Mouse (Mus musculus) left cerebral cortex, postnatal 10 days (tissue): Measurements from ENCODE around the gene Spaca4. TPM values are rescaled to one million over a fixed set of nuclear protein-coding genes. Genes with fewer than 3 reads are reported as not detected.

ENCODE experiments used
- DNase-seq, 2 experiments: peaks; one replicate each; pipeline ENCODE4 v3.0.0; 2021 to 2022; ENCODE audit warnings: low spot score in 2 of 2, mixed read lengths in 1 of 2; ENCODE audit errors: extremely low spot score in 1 of 2
- intact Hi-C: fragments of 180-260 bp; cut with DNase I; formaldehyde crosslinking; loops from one replicate; pipeline ENCODE4 v1.15.1; 2025
- total RNA-seq, 2 experiments: library from RNA; stranded (reverse); gene quantifications; 2 replicates each; pipeline ENCODE4 v1.2.3; 2021

Spaca4 gene
- total RNA-seq, 2 experiments from 2014 or later = not detected

DNA sequence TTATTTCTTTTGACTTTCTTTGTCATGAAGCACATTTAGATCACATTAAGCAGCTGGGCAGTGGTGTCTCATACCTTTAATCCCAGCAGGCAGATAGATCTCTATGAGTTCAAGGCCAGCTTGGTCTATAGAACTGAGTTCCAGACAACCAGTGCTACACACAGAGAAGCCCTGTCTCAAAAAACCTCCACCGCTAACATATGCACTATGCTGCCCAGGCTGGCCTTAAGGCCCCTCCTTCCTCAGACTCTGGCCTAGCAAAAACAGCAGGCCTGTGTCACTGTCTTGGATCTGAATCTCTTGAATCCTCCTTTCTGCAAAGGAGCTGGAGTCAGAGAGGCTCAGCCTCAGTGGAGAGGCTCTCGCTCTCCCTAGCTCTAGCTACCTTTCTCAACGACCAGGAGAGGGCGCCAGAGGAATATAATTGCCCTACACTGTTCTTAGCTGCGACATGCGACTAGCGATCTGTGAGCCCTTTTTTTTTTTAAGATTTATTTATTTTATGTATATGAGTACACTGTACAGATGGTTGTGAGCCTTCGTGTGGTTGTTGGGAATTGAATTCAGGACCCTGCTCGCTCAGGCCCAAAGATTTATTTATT, 13.7 kb upstream of the Spaca4 start:
- intact Hi-C loops = loop anchor here (2.0 kb wide), 1 partner anchor 62 kb away; no protein-coding TSS in a partner anchor
- peak; percentile 84 to 86 for DNase-seq

DNA sequence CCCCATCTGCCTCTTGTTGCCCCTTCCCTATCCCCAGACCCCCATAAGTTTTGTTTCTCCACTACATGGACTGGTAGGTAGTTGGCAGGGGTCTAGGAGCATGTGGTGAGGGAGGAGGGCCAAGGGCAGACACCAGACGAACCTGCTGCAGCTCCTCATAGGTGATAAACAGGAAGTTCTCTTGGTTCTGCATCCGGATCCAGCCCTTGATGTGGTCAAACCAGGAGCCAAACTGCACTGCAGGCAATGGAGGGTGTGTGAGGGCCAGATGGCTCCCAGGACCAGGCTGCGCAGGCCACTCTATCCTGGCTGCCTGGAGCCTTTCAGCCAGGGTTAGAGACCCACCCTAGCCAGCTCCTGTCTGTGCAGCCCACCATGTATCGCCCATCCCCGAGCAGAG, 7.9 kb upstream of the Spaca4 start:
- intact Hi-C loops = no loop called here

DNA sequence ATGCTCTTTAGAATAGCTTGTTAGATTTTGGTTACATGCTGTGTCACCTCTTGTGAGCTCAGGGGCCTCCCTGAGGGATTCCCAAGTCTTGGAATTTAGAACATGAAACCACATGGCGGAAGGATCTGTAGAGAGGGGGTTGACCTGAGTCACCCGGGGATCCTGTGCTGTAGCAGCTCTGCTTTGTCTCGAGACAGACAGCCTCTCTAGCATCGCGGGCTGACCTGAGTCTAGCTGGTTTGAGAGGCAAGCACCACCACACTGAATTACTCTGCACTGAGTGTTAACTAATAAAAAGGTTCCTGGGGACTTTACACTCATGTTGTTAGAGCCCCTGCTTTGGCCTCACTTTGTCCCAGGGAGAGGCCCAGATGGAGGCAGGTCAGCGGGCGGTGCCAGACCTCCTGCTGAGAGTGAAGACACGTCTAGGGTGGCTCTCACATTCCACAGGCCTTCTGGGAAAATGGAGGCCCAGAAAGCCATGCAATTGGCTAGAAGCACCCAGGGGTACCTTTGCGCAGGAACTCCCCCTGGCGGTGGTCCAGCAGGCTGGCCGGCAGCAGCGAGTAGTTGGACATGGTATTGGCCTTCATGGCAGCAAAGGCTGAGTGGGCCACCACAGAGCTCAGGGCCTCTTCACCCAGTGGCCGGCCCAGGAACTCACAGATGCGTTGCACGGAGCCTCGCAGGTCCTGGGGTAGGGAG, 5.3 kb upstream of the Spaca4 start:
- DNase-seq = peak in 1 of 2 experiments; percentile 76
- intact Hi-C loops = no loop called here

More for the DNA sequence above, 7.9 kb upstream of the Spaca4 start:
- no peak for DNase-seq

DNA sequence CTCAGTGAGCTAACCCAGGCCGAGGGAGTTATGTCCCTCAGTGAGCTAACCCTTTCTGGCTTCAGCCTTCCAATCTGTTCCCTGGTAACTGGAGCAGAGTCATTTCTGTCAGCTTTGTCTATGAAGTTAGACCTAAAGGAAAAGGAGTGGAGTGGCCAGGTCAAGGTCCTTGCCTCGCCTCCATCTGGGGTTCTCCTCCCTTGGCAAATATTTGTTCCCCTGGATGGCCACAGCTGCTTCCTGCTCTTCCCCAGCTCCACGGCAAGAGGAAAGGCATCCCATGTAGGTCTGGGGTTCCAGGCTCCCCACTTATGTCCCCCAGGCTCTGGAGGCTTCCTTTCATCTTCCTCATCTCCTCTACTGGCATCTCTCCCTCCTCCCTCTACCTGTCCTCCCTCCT, 2.0 kb upstream of the Spaca4 start:
- intact Hi-C loops = no loop called here
- DNase-seq = no peak

DNA sequence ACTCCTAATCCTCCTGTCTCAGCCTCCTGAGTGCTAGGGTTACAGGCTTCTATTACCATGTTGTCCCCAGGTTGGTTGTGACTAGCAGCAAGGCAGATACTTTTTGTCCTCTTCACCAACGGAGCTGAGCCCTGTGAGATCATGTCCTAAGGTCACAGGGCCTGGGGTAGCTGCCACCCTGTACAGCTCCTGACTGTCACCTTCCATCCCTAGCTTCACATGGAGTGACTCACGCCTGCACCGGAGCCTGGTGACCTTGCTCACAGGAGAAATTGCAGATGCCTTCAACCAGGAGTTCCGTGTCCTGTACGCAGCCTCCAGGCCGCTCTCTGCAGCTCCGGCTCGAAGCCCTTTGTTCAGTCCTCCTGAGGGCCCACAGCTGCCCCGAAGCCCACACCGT, 806 bp upstream of the Spaca4 start:
- no peak for DNase-seq
- intact Hi-C loops = no loop called here

DNA sequence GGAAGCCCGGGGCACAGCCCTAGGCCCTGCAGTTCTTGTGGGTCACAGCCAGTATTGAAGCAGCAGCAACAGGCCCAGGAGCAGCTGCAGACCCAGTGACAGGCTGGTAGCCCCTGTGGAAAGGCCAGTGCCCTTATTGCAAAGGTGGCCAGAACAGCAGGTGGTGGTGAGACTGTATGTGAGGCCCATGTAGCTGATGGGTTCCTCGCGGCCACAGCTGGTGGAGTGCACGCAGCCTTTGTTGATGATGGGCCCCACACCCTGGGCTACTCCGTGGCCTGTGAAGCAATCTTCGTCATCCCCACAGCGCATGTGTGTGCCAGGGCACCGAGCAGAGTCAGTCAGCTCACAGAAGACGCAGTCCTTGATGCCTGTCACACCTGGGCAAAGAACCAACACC, 462 bp downstream of the Spaca4 start:
- intact Hi-C loops = no loop called here
- DNase-seq = no peak

DNA sequence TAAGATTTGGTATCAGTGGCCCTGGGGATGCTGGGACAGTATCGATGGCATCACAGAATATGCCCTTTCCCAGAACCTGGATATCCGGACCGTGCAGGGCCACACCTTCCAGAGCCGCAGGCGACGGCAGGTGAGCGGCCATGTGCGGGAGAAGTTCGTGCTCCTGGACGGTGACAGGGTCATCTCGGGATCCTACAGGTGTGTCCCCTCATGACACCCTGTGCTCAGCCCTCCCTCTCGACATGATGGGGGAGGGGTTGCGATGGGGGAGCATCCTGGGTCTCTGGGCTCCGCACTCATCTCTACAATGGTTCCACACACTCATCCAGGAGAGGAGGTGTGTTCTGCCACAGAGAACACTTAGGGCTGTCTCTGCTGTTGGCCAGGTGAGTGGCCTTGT, 1.8 kb downstream of the Spaca4 start:
- intact Hi-C loops = no loop called here
- DNase-seq = no peak

DNA sequence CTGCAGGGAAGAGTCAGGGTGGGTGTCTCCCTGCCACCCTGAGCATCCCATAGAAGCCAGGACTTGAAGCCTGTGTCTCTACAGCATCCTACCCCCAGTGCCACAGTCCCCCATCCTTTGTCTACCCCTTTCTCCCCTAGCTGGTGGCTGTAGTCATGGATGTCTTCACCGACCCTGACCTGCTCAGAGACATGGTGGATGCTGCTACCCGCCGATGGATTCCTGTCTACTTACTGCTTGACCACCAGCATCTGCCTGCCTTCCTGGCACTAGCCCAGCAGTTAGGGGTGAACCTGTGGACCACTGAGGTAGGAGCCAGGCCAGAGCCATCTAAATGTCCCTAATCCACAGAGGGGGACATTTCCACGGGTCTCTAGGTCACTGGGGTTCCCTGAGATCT, 2.3 kb downstream of the Spaca4 start:
- no peak for DNase-seq
- intact Hi-C loops = no loop called here

DNA sequence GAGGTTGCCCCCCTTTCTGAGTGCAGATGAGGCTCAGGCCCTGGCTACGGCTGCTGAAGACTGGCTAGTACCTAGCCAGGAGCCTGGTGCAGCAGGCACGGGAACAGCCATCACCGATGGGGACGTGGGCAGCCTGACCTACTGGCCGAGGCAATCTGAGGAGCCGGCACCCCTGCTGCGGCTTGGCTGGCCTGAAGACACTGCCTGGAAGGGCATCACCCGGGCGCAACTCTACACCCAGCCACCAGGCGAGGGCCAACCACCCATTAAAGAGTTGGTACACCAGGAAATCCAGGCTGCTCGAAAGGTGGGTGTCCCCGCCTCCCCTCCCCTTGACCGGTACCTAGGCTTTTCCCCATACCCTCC, 3.3 kb downstream of the Spaca4 start:
- intact Hi-C loops = no loop called here
- DNase-seq = no peak

DNA sequence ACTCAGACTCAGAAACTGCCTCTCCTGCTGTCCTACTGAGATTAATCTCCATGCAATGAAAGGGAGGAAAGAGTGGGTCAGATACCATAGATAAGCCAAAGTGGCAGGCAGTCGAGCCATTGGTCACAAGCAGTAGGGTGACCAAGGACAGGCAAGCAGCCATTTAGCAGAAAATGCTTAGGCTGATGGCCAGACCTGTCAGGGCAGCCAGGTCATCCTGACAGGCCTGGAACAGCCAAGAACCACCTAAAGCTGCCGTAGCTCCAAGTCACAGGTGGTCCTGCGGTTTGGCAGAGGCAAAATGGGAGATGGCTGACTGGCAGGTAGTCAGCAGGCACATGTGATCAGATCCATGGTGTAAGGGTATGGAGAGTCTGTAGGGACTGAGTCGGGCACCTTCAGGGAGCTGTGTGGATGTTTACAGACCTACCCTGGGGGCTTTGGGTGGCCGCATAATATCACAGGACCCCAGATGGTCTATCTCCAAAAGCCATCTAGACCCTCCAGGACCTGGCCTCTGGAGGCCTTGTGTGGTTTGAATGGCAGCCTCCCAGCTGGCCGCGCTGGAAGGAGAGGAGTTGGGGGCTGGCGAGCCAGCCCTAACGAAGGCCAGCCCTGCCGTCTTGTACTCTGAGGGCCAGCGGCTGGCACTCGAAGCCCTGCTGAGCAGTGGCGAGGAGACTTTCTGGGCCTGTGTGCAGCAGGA, 3.8 kb downstream of the Spaca4 start:
- intact Hi-C loops = no loop called here
- peak in 1 of 2 experiments; percentile 26 for DNase-seq

DNA sequence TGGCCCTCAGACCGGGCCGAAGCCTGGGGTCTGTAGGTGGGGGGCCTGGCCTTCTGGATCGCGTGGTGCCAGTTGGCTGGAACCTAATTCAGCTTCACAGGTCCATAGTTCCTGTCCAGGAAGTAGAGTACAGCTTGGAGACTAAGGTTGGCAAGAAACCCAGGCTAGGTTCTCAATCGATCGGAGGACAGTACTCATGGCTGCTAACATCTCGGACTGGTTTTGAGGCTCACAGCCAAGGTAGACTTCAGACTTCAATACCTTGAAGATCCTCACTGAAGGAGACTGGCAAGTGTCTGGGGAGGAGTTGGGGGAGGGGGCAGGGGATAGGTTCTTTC, 4.4 kb downstream of the Spaca4 start:
- DNase-seq = no peak
- intact Hi-C loops = no loop called here

DNA sequence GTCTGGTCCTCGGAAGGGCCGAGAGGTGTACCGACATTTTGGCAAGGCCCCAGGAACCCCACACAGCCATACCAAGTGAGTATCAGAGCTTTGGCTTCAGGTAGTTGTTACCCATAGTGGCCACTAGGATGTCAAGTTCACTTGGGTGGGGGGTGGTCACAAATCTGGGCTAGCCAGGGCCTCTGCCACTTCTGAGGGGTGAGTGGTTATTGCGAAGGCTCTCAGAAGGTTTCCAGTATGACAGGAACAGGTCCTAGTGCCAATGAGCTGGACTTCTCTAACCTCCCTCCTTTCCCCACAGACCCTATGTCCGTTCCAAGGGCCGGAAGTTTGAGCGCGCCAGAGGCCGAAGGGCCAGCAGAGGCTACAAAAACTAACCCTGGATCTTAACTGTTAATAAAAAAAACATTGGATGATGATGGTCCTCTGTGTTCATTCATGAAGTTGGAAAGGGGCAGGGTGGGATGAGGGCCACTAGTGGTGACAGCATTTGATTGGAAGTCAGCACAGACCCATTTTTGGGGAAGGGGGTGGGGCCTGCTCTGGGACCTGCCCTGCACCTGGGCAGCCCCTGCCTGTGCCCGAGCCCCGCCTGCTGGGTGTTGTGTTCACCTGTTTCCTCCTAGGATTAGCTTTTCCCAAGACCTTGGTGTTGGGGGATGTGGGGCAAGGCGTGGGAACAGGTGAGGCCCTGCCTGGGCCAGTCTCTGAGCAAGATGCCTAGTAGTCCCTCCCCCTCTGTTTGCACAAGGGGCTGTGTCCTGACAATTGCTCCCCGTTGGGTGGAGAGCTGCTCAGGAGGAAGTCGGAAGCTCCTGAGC, 5.0 kb downstream of the Spaca4 start, which contains the start of gene Fam83e:
TSS of gene Fam83e (plus strand) at position 800 of the 821 bp plus-strand sequence.
- intact Hi-C loops = no loop called here
- peak in 1 of 2 experiments; percentile 34 for DNase-seq

DNA sequence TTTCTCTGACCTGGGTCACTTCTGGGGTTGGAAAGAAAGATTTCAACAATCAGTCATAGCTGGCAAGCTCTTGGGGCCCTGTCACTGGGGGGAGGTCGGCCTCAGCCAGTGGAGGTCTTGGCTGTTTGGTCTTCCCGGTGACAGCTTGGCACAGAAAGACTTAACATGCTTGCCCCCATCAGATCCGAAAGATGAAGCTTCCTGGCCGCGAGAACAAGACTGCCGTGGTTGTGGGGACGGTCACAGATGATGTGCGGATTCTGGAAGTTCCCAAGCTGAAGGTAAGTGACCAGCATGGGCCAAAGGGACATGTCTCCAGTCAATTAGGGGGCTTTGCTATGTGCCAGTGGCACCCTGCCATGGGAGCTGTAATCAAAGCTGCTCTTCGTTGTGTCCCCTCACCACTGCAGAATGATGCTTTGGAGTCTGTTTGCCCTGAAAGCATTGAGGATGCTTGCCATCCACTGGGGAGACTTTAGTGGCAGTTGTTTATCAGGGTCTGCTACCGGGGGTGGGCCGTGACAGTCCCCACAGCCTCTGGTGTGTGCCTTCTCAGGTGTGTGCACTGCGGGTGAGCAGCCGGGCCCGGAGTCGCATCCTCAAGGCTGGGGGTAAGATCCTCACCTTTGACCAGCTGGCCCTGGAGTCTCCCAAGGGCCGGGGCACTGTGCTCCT, 5.7 kb downstream of the Spaca4 start:
- intact Hi-C loops = no loop called here
- peak in 1 of 2 experiments; percentile 24 for DNase-seq

DNA sequence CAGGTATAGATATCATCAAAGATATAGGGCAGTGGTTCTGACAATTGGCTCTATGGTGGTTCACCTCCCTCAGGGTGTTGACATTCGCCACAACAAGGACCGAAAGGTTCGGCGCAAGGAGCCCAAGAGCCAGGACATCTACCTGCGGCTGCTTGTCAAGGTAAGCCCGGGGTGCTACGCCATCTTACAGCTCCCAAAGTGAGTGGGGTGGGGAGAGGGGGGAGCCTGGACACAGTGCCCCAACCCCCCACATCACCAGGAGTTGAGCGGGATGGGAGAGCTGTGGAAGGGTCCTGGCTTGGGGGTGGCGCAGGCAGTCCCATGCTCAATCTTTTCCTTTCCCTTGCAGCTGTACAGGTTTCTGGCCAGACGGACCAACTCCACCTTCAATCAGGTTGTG, 6.4 kb downstream of the Spaca4 start:
- DNase-seq = peak in 1 of 2 experiments; percentile 31
- intact Hi-C loops = no loop called here

DNA sequence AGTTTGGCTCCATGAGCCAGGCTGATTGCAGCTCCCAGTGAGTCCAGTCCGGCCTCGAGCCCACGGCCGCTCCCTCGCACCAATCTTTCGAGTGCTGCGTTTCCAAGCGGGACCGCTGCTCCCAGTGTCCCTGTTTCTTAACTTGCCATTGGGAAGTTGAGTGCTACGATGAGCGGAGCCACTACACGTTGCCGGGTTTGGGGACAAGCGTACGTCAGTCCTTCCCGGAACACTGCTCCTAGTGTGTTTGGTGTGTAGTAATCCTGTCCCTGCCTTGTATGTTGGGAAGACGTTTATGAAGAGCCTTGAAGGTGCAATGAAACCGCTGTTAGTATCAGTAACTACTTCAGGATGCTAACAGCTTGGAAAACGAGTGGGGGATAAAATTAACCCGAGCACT, 7.3 kb downstream of the Spaca4 start:
- intact Hi-C loops = no loop called here
- DNase-seq = peak in 1 of 2 experiments; percentile 48

DNA sequence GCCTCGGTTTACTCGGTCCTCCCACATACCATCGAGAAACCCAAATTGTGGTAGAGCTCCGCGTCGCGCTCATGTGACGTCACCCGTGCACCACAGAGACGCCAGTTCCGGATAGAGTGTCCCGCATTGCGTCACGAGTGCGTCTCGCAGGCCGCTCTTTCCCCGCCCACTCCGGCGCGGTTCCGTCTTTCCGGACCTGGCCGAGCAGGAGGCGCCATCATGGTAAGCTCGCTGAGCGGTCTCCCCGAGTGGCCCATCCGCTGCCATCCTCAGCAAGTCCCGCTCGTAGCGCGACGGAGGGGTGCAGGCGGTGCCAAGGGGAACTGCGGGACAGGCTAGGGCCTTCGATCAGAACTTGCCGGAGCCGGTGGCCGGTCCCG, 7.7 kb downstream of the Spaca4 start, which contains the start of gene Sphk2:
TSS of gene Sphk2 (minus strand) at position 85 of the 380 bp plus-strand sequence.
- intact Hi-C loops = no loop called here
- peak; percentile 99 to 100 for DNase-seq

DNA sequence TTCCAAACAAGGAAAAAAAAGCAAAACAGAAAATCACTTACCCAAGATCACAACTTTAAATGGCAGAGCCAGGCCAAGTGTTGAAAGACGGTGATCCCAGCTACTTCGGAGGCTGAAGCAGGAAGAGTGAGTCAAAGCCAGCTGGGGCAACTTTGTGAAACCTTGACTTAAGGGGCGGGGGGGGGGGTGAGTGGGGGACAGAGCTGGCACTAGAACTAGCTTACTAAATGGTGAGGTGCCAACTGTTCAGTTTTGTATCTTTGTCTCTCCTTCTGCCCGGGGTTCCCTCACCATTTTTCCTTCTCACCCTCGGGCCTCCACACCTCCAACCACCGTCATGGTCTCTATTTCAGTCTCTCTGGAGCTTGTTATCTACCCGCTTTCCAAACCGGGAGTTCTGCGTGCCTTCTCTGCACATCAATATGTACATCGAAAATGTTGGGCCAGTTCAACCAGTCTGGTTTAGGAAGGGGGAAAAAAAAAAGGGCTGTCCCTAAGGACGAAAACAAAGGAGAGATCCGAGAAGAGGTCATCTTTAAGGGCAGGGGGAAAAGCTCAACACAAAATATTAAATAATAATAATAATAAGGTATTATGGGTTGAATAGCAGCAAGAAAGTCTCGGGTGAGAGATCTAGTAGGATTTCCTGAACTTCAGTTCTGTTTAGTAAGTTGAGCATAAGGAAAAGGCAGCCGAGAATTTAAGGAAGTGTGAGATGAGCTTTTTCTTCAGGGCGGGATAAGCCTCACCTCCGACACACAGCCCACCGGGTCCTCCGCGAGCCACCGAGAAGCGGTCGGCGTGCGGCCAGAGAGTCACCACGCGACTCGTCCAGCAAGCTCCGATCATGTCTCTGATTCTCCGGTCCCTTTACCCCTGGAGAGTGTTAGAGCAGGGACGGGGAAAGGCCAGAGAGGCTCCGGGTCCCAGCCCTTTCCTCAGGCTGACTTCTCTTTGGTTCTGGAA, 8.4 kb downstream of the Spaca4 start:
- intact Hi-C loops = no loop called here

DNA sequence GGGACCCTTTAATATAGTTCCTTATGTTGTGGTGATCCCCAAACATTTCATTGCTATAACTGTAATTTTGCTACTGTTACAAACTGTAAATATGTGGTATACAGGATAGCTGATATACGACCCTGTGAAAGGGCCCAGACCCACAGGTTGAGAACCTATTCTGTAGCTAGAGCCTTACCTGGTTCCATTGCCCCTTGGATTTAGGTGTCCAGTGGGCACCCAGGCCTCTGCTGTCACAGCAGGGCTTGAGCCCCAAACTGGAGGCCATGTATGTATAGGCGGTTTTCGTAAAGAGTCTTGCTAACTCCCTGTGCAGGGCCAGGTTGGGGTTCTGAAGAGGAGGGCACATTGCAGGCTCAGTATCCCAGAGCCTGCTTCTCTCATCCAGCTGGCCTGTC, 9.2 kb downstream of the Spaca4 start:
- DNase-seq = no peak
- intact Hi-C loops = no loop called here

More for the DNA sequence above, 8.4 kb downstream of the Spaca4 start:
- no peak for DNase-seq
